ENCODE assay signal across 11 mouse cellular contexts in the genomic region with DNA sequence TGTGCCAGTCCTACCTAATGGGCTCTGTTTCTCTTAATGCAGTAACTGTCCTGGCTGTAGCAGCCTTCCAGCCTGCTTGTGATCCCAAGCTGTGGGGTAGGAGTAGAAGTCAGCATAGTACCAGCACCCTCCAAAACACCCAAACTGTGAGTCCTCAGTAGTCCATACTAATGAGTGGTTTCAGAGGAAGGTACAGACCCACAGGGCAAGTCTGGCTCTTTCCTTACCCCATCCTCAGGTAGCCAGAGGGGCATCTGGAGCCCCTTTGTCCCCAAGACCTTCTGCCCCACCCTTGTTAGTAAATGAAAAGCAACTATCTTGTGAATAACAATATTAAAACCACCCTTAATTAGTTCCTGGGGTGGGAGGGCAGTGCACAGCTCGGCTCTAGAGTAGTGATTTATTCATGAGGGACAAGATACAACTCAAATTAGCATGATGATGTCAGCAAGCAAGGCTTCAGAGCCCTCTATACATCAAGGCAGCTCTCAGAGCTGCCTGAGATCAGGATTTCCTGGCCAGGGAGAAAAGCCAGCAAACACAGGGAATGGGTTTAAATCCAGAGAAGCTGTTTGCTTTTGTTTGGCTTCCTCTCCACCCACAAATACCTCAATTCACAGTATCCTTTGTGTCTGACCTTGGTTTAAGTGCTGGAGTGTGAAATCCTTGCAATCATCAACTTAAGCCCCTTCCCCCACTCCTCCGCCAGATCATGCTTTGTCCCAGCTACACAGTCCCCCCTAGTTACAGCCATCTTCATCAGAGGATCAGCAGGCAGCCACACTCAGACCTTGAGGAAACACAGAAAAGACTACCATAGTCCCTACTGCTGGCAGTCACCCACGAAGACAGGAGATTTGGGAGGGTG.
A peak's percentile ranks its signal among the peaks of the same experiment; 100 is the strongest.
DNase-seq lines count a peak whose midpoint lies in the region; ATAC-seq lines count a peak whose summit lies in the region.
"Had no signal": no experiment of that assay in that cellular context is flagged by ENCODE, and none has a peak within 500 bp of the region (broad histone marks: within the 10 kb centered on the region; RNA-seq: fewer than 3 reads in every experiment).

No protein-coding gene starts in this region.

- WGBS in embryonic facial prominence, embryonic 11.5 days: 18% methylated on average over 3 of the region's 3 CpGs
- 8% methylated on average over 3 of the region's 3 CpGs for WGBS in hindbrain, embryonic 15.5 days
- 6% methylated on average over 3 of the region's 3 CpGs for WGBS in neural tube, embryonic 12.5 days

- peak; percentile 87 for DNase-seq in ZHBTc4 (ENCODE audit: low read depth, low spot score)
- DNase-seq in embryonic facial prominence, embryonic 11.5 days (ENCODE audit: low spot score): peak; percentile 30
- DNase-seq in T-cell, adult 2 months (ENCODE audit: low spot score): no peak
- DNase-seq in ovary, postnatal 14 days (ENCODE audit: low spot score): no peak
- no peak for DNase-seq in testis, postnatal 10 days (ENCODE audit: low spot score)
- DNase-seq: cerebellum, postnatal 14 days; kidney, adult 9 months; liver, embryonic 13.5 days; thymus, postnatal 25 days had no signal

- H3K4me2 ChIP-seq in embryonic facial prominence, embryonic 11.5 days (ENCODE audit: low read depth, low read length): no peak overlapping the region
- H3K4me2 ChIP-seq in hindbrain, embryonic 15.5 days: no peak overlapping the region
- no peak overlapping the region for H3K4me2 ChIP-seq in neural tube, embryonic 12.5 days (replicated peaks)
- H3K4me2 ChIP-seq: liver, embryonic 13.5 days had no signal

- no peaks in the 10 kb centered on the region for H3K9me3 ChIP-seq in embryonic facial prominence, embryonic 11.5 days (replicated peaks; ENCODE audit: control insufficient read depth, low read length)
- no peaks in the 10 kb centered on the region for H3K9me3 ChIP-seq in hindbrain, embryonic 15.5 days
- no peaks in the 10 kb centered on the region for H3K9me3 ChIP-seq in neural tube, embryonic 12.5 days
- H3K9me3 ChIP-seq: liver, embryonic 13.5 days had no signal

- ATAC-seq in embryonic facial prominence, embryonic 11.5 days (replicated peaks; ENCODE audit: insufficient number of reproducible peaks, low FRiP score, low TSS enrichment, low read depth): peak; percentile 60
- ATAC-seq in hindbrain, embryonic 15.5 days (ENCODE audit: low FRiP score, low read depth): peak; percentile 36; the same call in 1 of the 2 replicates
- ATAC-seq in neural tube, embryonic 12.5 days (ENCODE audit: low FRiP score, low read depth): peak; percentile 80

- no peaks in the 10 kb centered on the region for H3K4me1 ChIP-seq in embryonic facial prominence, embryonic 11.5 days (ENCODE audit: control insufficient read depth, insufficient read depth, low read length)
- peaks cover 10% of the 10 kb centered on the region for H3K4me1 ChIP-seq in hindbrain, embryonic 15.5 days (replicated peaks)
- H3K4me1 ChIP-seq in neural tube, embryonic 12.5 days: peaks cover 10% of the 10 kb centered on the region
- H3K4me1 ChIP-seq: liver, embryonic 13.5 days had no signal

- no peaks in the 10 kb centered on the region for H3K27me3 ChIP-seq in embryonic facial prominence, embryonic 11.5 days (ENCODE audit: control insufficient read depth, insufficient read depth, low read length)
- H3K27me3 ChIP-seq in hindbrain, embryonic 15.5 days: no peaks in the 10 kb centered on the region
- no peaks in the 10 kb centered on the region for H3K27me3 ChIP-seq in neural tube, embryonic 12.5 days (replicated peaks)
- H3K27me3 ChIP-seq: liver, embryonic 13.5 days had no signal

- no peak overlapping the region for H3K9ac ChIP-seq in embryonic facial prominence, embryonic 11.5 days (replicated peaks; ENCODE audit: low read length)
- H3K9ac ChIP-seq in hindbrain, embryonic 15.5 days: no peak overlapping the region
- H3K9ac ChIP-seq in neural tube, embryonic 12.5 days: no peak overlapping the region
- H3K9ac ChIP-seq: liver, embryonic 13.5 days had no signal

- H3K36me3 ChIP-seq in embryonic facial prominence, embryonic 11.5 days (replicated peaks; ENCODE audit: control insufficient read depth, insufficient read depth, low read depth, low read length): no peaks in the 10 kb centered on the region
- no peaks in the 10 kb centered on the region for H3K36me3 ChIP-seq in hindbrain, embryonic 15.5 days
- no peaks in the 10 kb centered on the region for H3K36me3 ChIP-seq in neural tube, embryonic 12.5 days
- H3K36me3 ChIP-seq: liver, embryonic 13.5 days had no signal

- H3K4me3 ChIP-seq in embryonic facial prominence, embryonic 11.5 days (ENCODE audit: low read depth, low read length): no peak overlapping the region
- H3K4me3 ChIP-seq in hindbrain, embryonic 15.5 days: no peak overlapping the region
- no peak overlapping the region for H3K4me3 ChIP-seq in neural tube, embryonic 12.5 days
- H3K4me3 ChIP-seq: liver, embryonic 13.5 days had no signal

- no peak overlapping the region for H3K27ac ChIP-seq in embryonic facial prominence, embryonic 11.5 days (replicated peaks; ENCODE audit: low read depth, low read length)
- peak overlapping the region; percentile 56 for H3K27ac ChIP-seq in hindbrain, embryonic 15.5 days (replicated peaks)
- 0 out of 2 replicates have a peak overlapping the region, but pooled peaks have one; percentile 12 for H3K27ac ChIP-seq in neural tube, embryonic 12.5 days
- H3K27ac ChIP-seq: liver, embryonic 13.5 days had no signal

Comparison
In these comparisons a context has a peak if more than half of its experiments do, and no peak if none do; other contexts are left out.
1. DNase-seq: peak in ZHBTc4 (single experiment) and embryonic facial prominence, embryonic 11.5 days (single experiment); none in T-cell, adult 2 months (single experiment), ovary, postnatal 14 days (single experiment) and testis, postnatal 10 days (single experiment).
2. Peak in every context shown above with its lines, with median percentiles within 50 percentile points of each other: ATAC-seq.